Mouse (Mus musculus): ENCODE results near the gene Krtap9-5. TPM values are rescaled to one million over a fixed set of nuclear protein-coding genes. Genes with fewer than 3 reads are reported as not detected.

Krtap9-5 gene
- not detected for total RNA-seq (2021)
- long read RNA-seq, experiment 1 = 0 reads
- long read RNA-seq, experiment 2 = 0 reads

GRCm38 (mm10) chr11:99948175-99948574 is at the start of gene Krtap9-5:
TSS of gene Krtap9-5 (plus strand) at chr11:99948475.
- no peak for DNase-seq (ENCODE audit: low spot score in 2 of 2)

GRCm38 (mm10) chr11:99907620-99908019 is 40.7 kb upstream of the Krtap9-5 start, which contains the start of gene Krtap31-1:
TSS of gene Krtap31-1 (plus strand) at chr11:99907920.
- no peak for DNase-seq (ENCODE audit: low spot score in 2 of 2)

DNA sequence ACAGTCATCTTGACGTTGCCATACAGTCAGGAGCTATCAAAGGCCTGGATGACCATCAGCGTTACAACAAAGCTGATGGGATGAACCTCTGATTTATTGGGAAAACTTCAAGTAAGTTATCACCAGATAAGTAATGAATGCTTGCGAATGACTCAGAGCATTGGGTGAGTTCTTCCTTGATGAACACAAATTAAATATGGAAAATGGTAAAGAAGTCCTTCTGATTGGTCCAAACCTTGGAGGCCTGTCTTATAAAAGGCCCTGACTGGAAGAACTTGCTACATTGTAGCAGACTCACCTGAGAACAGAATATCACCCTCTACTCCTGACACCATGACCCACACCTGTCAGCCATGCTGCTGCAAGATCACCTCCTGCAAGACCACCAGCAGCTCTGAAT is 33.8 kb upstream of the Krtap9-5 start, which contains the start of gene Gm11565:
Gene Gm11565 (plus strand): TSS at position 301 of the 400 bp plus-strand sequence.
- DNase-seq (ENCODE audit: low spot score in 2 of 2) = no peak

GRCm38 (mm10) chr11:99935991-99936390 is 12.3 kb upstream of the Krtap9-5 start, which contains the start of gene Krtap31-2:
TSS of gene Krtap31-2 (plus strand) at chr11:99936291.
- no peak for DNase-seq (ENCODE audit: low spot score in 2 of 2)

- DNase-seq (ENCODE audit: low spot score in 2 of 2) = no peak
These were observed 10.5 kb upstream of the Krtap9-5 start for GRCm38 (mm10) chr11:99937751-99938264.

DNA sequence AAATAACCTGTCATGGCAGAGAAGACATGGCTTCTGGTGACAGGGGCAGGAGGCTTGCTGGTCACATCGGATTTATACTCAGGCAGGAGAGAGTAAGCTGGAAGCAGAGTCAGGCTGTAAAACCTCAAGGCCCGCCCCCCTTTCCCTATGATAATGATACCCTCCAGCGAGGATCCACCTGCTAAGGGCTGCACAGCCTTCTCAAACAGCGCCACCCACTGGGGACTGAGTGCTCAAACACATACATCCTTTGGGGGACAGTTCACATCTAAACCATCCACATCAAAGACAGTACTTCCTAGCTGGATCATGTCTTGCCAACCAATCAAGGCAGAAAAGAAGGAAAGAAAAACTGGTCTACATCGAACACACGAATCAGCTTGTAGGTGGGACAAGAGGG is 15.9 kb downstream of the Krtap9-5 start:
- no peak for DNase-seq (ENCODE audit: low spot score in 2 of 2)

DNA sequence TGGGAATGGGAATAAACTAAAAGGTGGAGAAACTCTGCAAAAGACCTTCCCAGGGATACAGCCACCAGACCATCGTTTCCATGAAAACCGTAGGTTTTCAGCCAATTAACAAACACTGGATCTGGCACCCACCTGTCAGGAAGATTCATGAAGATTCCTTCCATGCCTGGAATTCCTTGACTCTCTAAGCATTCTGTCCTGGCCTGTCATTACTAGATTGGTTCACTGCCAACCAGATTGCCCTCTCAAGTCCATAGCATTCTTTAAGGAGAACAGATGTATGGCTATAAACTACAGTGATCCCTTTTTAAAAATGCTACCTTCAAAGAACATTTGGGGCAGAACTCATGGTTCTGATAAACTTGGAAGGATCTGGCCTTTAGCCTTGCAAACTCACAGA is 17.7 kb downstream of the Krtap9-5 start:
- no peak for DNase-seq (ENCODE audit: low spot score in 2 of 2)

DNA sequence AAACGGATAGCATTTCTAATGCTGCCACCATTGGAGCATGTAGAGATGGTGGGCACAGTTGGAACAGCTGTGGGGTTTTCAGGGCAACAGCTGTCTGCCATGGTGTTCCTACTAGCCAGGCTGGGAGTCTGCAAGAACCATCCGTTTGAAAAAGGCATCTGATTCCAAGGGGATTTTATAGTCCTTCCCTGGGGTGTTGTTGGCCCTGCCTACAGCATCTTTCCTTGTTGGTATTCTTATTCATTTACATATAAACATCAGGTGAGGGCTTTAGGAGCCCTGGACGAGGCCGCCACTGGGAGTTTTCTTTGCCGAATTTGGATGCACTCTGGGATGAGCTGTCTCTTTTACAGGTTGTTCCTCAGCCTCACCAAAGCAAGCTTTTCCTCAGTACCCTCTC is 30.7 kb downstream of the Krtap9-5 start, which contains the start of gene Krtap29-1:
Gene Krtap29-1 (minus strand): TSS at position 101 of the 400 bp plus-strand sequence.
- DNase-seq (ENCODE audit: low spot score in 2 of 2) = no peak

- DNase-seq (ENCODE audit: low spot score in 2 of 2) = no peak
These were observed 34.5 kb downstream of the Krtap9-5 start for GRCm38 (mm10) chr11:99982731-99983130.

DNA sequence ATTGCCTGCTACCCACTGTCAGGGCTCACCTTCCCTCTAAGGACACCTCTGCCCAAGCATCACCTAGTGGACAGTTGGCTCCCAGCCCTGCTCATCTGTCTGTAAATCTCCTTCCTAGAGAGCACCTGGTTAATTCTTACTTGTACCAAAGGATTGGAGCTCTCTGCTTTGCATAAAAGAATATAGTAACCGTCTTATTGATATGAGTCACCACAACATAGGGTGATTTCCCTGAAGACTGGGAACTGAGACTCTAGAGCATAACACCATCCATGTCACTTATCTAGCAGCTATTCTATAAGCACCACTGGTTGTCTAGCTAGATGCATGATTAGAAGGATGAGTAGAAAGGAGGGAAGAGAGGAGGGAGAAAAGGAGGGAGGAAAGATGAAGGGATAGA is 35.2 kb downstream of the Krtap9-5 start:
- DNase-seq (ENCODE audit: low spot score in 2 of 2) = no peak

DNA sequence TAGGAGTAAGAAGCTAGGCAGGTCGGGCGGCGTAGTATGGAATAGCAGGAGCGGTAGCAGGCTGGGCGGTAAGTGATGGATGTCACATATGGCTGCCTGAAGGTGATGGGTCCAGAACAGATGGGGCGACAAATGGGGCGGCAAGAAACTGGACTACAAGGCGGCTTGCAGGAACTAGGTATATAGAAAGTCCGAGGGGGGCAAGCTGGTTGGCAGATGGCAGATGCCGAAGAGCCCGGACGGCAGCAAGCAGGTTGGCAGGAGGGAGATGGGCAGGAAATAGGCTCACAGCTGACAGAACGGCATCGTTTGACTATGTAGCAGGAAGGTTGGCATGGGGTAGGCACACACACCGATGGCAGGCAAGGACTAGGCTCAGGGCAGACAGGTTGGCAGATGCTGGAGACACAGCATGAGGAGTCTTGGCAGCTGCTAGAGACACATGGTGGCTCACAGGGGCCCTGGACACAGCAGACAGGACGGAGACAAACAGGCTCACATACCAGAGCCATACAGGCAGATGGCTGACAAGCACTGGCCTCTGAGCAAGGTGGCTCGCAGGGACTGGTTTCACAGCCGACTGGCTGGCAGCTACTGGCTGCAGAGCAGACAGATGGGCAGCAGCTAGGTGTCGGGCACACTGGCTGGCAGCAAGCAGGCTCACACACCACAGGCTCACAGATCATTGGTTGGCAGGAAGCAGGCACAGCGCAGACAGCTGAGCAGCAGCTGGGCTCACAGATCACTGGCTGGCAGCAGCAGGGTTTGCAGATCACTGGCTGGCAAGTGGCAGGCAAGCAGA is 37.2 kb downstream of the Krtap9-5 start:
- no peak for DNase-seq (ENCODE audit: low spot score in 2 of 2)

DNA sequence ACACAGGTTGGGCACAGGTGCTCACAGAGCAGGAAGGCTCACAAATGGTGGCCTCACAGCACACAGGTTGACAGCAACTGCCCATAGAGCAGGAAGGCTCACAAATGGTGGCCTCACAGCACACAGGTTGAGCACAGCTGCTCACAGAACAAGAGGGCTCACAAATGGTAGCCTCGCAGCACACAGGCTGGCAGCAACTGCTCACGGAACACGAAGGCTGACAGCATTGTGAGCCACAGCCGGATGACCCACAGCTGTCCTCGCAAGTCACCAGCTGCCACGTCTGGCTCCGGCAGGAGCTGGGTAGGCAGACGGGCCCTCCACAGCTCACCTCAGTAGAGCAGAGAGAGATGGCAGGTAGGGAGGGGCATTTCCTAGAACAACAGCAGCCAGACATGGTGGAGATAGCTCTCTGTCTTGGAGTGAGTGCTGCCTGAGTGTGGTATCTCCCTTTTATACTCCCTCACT is 37.9 kb downstream of the Krtap9-5 start, which contains the start of gene Krtap16-1:
Gene Krtap16-1 (minus strand): TSS at position 418 of the 468 bp plus-strand sequence.
- no peak for DNase-seq (ENCODE audit: low spot score in 2 of 2)

GRCm38 (mm10) chr11:99988530-99988929 is 40.3 kb downstream of the Krtap9-5 start:
- no peak for DNase-seq (ENCODE audit: low spot score in 2 of 2)

GRCm38 (mm10) chr11:99989881-99990405 is 41.7 kb downstream of the Krtap9-5 start:
- DNase-seq (ENCODE audit: low spot score in 2 of 2) = peak in 1 of 2 experiments; percentile 11

DNA sequence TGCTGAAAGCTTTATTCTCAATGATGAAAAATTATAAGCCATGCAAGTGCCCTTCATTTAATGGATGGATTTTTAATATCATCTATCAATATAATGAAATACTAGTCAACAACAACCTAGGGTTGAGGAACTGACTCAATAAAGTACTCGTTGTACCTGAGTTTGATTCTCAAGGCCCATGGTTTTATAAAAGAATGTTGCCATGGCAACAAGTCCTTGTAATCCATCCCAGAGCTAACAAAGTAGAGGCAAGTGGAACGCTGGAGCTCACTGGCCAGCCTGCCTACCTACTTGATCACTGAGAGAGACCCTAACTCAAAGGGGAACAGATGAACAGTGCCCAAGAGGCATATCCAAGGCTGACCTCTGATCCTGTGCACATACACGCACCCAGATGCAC is 42.3 kb downstream of the Krtap9-5 start:
- no peak for DNase-seq (ENCODE audit: low spot score in 2 of 2)

- no peak for DNase-seq (ENCODE audit: low spot score in 2 of 2)
These were observed 45.5 kb downstream of the Krtap9-5 start, which contains the start of gene Krtap17-1 for GRCm38 (mm10) chr11:99993620-99994383. TSS of gene Krtap17-1 (minus strand) at chr11:99993994.

GRCm38 (mm10) chr11:99994384-99994661 is 46.0 kb downstream of the Krtap9-5 start:
- DNase-seq (ENCODE audit: low spot score in 2 of 2) = no peak

- DNase-seq (ENCODE audit: low spot score in 2 of 2) = no peak
These were observed 50.8 kb downstream of the Krtap9-5 start for GRCm38 (mm10) chr11:99999091-99999490.
